Mouse (Mus musculus): ENCODE results near the gene Cops4.

Cops4 gene

DNA sequence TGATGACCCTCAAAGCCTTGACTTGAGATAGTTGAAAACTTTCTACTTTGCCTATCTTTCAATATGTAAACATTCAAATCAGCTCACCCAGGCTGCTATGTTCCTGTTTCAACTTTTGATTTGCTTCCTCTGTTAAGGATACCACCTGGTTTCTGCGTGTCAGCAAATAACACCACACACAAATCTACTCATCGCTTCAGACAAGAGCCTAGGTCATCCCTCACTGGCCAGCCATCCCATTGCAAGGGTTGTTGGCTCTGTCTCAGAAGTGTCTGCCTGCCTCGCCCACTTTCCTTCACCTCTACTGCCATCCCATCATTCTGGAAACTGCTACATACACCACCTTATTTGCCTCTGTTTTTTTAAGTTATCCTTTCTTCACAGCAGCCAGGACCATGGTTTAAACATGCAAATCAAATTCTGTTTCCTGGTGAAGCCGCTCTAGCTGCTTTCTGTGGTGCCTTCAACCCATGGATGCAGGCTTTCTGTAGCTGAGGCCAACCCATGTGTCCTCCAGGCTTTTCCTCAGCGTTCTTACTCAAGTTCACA lies 60.8 kb downstream of the Cops4 start:
- DNase-seq (ENCODE audit: low read depth, low spot score), result peak; percentile 69
- Histone ChIP-seq H3K27me3 (ENCODE audit: control insufficient read depth, insufficient read depth, low read length, poor library complexity, severe bottlenecking) (no peaks in the 10 kb centered on the region), H3K36me3 (ENCODE audit: control insufficient read depth, insufficient read depth, low read length, poor library complexity, severe bottlenecking) (no peaks in the 10 kb centered on the region)

DNA sequence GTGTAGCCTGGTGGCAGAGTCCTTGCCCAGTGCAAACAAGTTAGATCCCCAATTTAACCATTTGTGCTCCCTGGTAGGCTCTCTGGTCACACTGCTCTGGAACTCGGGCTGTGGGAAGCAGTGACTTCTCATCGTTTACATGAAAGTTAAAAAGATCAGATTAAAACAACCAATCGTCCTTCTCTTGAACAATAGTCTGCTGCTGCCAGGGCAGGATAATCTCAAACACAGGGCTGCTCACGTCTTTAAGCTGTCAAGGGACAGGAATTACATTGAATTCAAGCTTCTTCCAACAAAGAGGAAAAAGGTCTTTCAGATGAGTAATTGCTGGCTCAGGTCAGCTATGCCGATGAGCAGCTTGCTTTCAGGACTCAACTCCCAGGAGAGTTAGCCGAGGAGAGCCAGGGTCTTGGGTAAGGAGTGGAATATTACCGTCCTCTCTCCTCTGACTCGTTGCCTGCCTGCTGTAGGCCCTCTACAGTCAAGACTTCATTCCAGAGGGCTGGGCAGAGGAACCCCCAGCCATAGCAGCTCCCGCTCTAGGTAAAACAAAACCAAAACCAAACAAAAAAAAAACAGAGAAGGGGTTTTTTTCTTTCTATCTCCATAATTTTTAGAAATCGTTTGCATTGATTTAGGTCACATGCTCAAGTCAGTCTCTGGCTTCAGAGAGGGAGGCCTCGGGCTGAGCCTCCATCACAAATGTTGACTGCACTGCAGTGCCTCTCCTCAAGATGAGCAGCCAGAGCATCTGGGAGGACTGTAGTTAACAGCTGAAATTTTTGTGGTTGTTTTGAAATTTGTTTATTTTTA lies 63.7 kb downstream of the Cops4 start:
- DNase-seq (ENCODE audit: low read depth, low spot score), result peak; percentile 49
- no peaks in the 10 kb centered on the region for H3K36me3 ChIP-seq (ENCODE audit: control insufficient read depth, insufficient read depth, low read length, poor library complexity, severe bottlenecking)
- no peaks in the 10 kb centered on the region for H3K27me3 ChIP-seq (ENCODE audit: control insufficient read depth, insufficient read depth, low read length, poor library complexity, severe bottlenecking)

- DNase-seq (ENCODE audit: low read depth, low spot score), result peak; percentile 73
These were observed 64.3 kb downstream of the Cops4 start for GRCm38 (mm10) chr5:100582435-100582826.

DNA sequence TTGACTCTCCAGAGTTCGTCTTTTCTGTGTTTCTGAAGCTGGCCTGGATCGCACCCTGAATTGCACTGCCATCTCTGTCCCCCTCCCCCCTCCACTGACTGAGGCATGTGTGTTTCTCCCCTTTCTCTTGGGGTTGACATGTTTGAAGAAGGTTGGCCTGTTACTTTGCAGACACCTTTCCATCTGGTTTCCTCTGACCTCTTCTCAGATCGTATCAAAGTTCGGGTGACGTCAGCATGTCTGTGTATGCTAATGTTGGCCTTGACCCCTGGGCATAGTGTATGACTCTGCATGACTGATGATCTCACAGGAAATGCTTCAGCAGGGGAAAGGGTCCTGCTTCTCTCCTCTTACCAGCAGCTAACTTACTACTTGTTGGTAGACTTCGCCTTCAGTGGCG lies 65.0 kb downstream of the Cops4 start:
- DNase-seq (ENCODE audit: low read depth, low spot score), result peak; percentile 68

More at GRCm38 (mm10) chr5:100582435-100582826, 64.3 kb downstream of the Cops4 start:
- H3K27me3 ChIP-seq (ENCODE audit: control insufficient read depth, insufficient read depth, low read length, poor library complexity, severe bottlenecking), result no peaks in the 10 kb centered on the region
- H3K36me3 ChIP-seq (ENCODE audit: control insufficient read depth, insufficient read depth, low read length, poor library complexity, severe bottlenecking), result no peaks in the 10 kb centered on the region

DNA sequence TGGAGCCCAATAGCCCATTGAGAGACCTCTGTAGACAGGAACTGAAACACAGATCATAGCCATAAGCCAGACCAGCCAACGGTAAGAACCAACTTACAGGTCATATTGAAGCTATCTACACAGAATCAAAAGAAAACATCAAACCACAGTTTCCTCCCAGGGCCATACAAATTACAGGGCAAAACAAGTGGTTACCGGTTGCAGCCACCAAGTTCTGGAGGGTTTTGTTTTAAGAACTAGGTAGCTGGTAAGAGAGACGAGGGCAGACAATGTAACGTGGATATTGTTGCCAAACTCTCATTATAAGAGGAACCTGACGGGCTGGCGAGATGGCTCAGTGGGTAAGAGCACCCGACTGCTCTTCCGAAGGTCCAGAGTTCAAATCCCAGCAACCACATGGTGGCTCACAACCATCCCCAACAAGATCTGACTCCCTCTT lies 67.1 kb downstream of the Cops4 start:
- DNase-seq (ENCODE audit: low read depth, low spot score), result peak; percentile 91
- Histone ChIP-seq H3K27me3 (ENCODE audit: control insufficient read depth, insufficient read depth, low read length, poor library complexity, severe bottlenecking) (no peaks in the 10 kb centered on the region), H3K36me3 (ENCODE audit: control insufficient read depth, insufficient read depth, low read length, poor library complexity, severe bottlenecking) (no peaks in the 10 kb centered on the region)

More for the DNA sequence above, 65.0 kb downstream of the Cops4 start:
- H3K36me3 ChIP-seq (ENCODE audit: control insufficient read depth, insufficient read depth, low read length, poor library complexity, severe bottlenecking), result no peaks in the 10 kb centered on the region
- H3K27me3 ChIP-seq (ENCODE audit: control insufficient read depth, insufficient read depth, low read length, poor library complexity, severe bottlenecking), result no peaks in the 10 kb centered on the region

- H3K27me3 ChIP-seq (ENCODE audit: control insufficient read depth, insufficient read depth, low read length, poor library complexity, severe bottlenecking), result no peaks in the 10 kb centered on the region
- DNase-seq (ENCODE audit: low read depth, low spot score), result no peak
- H3K36me3 ChIP-seq (ENCODE audit: control insufficient read depth, insufficient read depth, low read length, poor library complexity, severe bottlenecking), result no peaks in the 10 kb centered on the region
These were observed 67.5 kb downstream of the Cops4 start for GRCm38 (mm10) chr5:100585657-100586056.

- no peaks in the 10 kb centered on the region for H3K36me3 ChIP-seq (ENCODE audit: control insufficient read depth, insufficient read depth, low read length, poor library complexity, severe bottlenecking)
- H3K27me3 ChIP-seq (ENCODE audit: control insufficient read depth, insufficient read depth, low read length, poor library complexity, severe bottlenecking), result no peaks in the 10 kb centered on the region
- no peak for DNase-seq (ENCODE audit: low read depth, low spot score)
These were observed 69.0 kb downstream of the Cops4 start for GRCm38 (mm10) chr5:100587136-100587535.

DNA sequence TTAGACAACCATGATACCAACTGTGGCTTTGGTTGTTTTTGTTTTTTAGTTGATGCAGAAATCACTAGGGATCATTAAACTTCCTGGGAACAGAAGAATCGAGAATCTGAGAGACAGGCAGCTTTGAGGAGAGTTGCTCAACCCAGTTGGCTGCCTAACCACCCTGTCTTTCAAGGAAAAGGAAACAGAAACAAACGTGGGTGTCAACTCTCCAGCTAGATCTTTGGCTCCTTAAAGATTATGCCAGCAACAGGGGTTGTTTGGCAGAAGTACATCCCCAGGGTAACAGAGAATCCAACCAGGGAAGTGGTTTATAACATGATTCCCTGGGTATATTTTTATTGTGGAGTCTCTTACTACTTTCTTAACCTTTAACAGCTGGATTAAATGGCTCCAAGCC lies 69.5 kb downstream of the Cops4 start:
- no peak for DNase-seq (ENCODE audit: low read depth, low spot score)

GRCm38 (mm10) chr5:100590505-100590904 lies 72.4 kb downstream of the Cops4 start:
- Histone ChIP-seq H3K36me3 (ENCODE audit: control insufficient read depth, insufficient read depth, low read length, poor library complexity, severe bottlenecking) (no peaks in the 10 kb centered on the region), H3K27me3 (ENCODE audit: control insufficient read depth, insufficient read depth, low read length, poor library complexity, severe bottlenecking) (no peaks in the 10 kb centered on the region)
- DNase-seq (ENCODE audit: low read depth, low spot score), result peak; percentile 39

More for the DNA sequence above, 69.5 kb downstream of the Cops4 start:
- no peaks in the 10 kb centered on the region for H3K36me3 ChIP-seq (ENCODE audit: control insufficient read depth, insufficient read depth, low read length, poor library complexity, severe bottlenecking)
- H3K27me3 ChIP-seq (ENCODE audit: control insufficient read depth, insufficient read depth, low read length, poor library complexity, severe bottlenecking), result no peaks in the 10 kb centered on the region

DNA sequence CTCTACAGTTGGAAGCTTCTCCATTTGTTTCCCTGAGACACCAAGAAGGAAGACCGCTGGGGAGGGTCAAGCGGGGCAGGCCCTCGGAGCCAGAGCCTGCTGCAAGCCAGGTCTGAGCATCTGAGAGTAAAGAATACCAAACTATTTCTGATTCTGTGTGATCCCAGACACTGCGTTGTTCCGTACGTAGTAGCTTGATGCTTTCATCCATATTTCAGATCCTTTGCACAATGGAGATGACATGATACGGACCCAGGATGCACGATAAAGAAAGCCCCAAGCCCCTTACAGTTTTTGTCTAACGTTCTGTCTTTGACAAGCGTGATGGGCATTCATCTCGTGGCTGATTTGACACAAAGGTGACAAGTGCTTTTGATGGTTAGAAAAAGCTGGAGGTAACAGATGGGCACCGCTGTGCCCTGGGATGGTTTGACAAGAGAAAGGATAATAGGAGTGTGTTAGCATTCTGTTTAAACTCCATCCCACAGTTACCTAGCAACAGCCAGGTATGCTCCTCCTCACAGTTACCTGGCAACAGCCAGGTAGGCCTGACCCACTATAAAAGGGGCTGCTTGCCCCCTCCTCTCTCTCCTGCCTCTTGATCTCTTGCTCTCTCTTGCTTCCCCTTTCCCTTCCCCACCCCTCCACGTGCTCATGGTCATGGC lies 76.8 kb downstream of the Cops4 start:
- peak; percentile 41 for DNase-seq (ENCODE audit: low read depth, low spot score)
- Histone ChIP-seq H3K27me3 (ENCODE audit: control insufficient read depth, insufficient read depth, low read length, poor library complexity, severe bottlenecking) (no peaks in the 10 kb centered on the region), H3K36me3 (ENCODE audit: control insufficient read depth, insufficient read depth, low read length, poor library complexity, severe bottlenecking) (no peaks in the 10 kb centered on the region)

- DNase-seq (ENCODE audit: low read depth, low spot score), result no peak
- H3K27me3 ChIP-seq (ENCODE audit: control insufficient read depth, insufficient read depth, low read length, poor library complexity, severe bottlenecking), result no peaks in the 10 kb centered on the region
- H3K36me3 ChIP-seq (ENCODE audit: control insufficient read depth, insufficient read depth, low read length, poor library complexity, severe bottlenecking), result no peaks in the 10 kb centered on the region
These were observed 77.9 kb downstream of the Cops4 start for GRCm38 (mm10) chr5:100595999-100596398.

All from splenic B cell, adult 2 months (primary cell).